Mouse (Mus musculus): ENCODE measurements around the gene H1f0.

DNA sequence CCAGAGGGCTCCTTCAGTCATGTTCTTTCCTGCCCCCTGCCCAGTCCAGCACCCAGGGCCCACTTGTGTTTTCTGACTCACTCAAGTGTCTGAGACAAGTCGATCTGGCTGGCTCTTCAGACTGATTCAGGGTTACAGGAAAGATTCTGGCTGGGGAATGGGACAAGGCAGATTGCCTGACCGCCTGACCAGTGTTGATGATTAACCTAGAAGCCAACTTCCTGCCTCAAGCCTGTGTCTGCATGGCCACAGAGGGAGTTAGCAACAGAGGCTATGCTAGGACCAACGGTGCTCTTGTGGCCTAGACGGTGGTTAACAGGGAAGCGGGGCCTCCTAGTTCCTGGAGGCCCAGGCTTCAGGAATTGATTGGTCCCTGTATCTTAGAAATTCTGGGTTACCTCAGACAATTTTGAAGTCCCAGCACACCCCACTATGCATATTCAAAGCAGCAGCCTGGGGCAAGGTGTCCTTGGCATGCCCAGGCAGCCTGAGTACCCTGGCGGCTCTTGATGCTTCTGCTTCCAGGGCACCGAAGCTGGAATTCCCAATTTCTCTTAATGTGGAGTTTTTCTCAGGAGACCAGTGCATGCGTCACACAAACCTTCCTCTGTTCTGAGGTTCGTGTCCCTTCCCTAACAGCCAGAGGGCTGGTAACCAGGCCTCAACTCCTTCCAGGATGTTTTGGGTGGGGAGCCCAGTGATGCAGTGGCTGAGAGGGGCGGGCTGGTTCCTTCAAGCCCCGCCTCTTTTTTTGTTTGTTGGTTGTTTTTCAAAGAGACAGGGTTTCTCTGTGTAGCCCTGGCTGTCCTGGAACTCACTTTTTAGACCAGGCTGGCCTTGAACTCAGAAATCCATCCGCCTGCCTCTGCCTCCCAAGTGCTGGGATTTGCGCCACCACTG is 23.5 kb downstream of the H1f0 start:
- 0 out of 2 replicates have a peak, but pooled peaks have one; percentile 0 for TF ChIP-seq CTCF (IDR thresholded peaks at IDR 0.05; ENCODE audit: low read depth, low read length)
- TF ChIP-seq POLR2A (IDR thresholded peaks at IDR 0.05; ENCODE audit: extremely low read depth, insufficient read depth, low read length), result 0 out of 2 replicates have a peak, but pooled peaks have one; percentile 27
